Mouse (Mus musculus): Measurements from ENCODE around the gene Dlgap1.

Dlgap1 gene

DNA sequence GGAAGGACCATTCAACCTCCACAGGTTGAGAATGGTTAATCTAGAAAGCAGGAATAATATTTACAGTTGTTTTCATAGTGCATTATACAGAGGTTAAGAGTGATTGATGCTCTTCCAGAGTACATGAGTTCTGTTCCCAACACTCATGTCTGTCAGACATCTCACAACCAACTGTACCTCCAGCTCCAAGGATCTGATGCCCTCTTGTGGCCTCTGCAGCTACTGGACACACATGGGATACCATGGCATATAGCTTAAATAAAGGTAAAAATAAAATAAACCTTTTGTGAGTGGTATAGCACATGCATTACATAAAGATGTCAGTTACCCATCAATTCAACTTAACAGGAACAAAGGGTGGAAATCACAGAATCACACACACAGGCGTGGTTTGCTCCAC, 674.3 kb downstream of the Dlgap1 start:
- DNase-seq = no peak

DNA sequence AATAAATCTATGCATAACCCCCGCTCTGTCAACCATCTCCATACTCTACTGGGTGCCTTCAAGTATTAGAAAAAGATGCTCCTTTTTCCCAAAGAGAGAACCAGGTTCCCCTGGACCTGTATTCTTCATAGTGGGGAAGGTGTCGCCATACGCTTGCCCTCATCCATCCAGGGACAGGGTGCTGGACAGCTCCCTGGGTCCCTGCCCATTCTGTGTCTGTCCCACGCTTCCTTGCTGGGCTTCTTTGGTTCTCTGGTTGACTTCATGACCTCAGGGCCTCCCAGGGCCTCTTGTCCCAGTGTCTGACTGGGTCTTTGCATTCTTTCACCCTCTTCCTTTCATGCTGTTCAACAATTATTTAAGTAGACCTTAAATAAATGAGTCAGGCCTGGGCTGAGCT, 677.8 kb downstream of the Dlgap1 start:
- DNase-seq = no peak

DNA sequence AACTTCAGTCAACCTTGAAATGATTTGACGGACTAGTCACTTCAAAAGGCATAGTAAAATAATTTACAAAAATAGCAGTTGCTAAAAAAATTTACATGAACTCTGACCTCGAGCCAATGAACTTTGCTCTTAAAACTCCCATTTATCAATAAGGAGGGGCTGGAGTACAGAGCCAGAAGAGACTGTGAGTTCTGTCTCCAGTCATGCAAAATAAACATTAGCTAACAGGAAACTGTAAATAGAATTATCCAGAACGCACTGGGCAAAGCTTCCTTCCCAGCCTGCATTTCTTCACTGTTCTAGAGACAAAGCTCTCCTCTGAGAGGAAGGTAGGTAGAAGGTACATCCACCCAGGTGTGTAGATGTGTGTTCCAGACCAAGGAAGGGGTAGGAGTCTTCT, 692.5 kb downstream of the Dlgap1 start:
- DNase-seq = no peak

- DNase-seq = no peak
Measured at GRCm38 (mm10) chr17:70663992-70664391, 695.1 kb downstream of the Dlgap1 start.

DNA sequence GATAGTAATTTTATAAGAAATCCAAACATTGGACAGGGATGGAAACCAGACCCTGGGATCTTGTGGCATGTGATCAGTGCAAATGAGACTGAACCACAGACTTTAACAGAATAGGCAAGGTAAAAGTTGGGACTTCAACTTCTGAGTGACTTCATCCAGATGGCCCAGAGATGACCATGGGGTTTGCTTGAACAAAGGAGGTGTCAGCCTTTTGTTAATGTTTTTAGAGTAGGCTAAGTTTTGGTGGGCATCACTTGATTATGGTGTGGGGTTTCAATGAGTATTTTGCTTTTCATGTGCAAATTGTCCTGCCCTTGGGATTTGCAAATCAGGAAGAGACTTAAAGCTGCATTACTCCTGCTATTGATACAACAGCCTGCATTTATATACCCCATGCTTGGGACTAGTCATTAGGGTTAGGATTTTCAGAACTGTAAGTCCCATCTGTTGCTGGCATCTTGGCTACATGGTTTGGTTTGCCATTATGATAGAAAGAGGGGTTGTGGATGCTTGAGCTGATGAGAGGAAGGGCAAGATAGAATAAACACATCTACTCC, 695.7 kb downstream of the Dlgap1 start:
- no peak for DNase-seq

DNA sequence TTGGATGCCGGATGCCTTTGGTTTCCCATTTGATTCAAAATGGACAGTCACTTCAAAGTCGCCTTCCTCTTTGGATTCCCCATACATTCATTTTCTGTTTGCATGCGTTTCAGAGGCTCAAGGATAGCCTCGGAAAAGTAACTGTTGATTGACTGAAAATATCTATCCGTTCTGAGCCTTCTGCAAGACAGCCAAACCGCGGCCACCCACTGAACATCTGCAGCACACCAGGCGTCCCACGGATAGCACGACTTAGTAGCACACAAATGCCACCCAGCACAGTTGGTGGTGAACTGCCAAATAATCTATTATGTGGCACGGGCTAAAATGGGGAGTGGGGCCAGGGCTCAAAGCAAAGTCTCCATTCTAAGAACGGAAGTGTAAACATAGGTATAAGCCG, 705.1 kb downstream of the Dlgap1 start:
- no peak for DNase-seq

DNA sequence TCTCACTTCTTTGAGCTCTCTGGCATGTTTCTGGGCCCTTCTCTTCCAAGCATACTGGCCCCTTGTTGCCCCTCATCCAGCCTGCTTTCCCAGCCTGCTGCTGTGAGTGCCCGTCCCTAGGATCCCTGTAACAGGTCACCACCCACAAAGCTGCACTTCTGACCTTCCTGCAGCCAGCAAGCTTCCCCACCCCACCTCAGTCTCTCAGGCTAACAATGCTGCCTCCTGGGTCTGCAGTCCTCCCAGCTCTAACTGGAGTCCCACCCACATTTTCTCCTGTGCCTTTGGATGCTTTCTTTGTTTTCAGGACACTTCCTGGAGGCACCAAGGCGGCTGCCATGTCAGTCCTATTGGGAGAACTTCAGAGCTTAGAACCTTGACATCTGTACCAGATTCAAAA, 707.6 kb downstream of the Dlgap1 start:
- DNase-seq = no peak

- DNase-seq = peak; percentile 71
Measured at GRCm38 (mm10) chr17:70683561-70684167, 714.8 kb downstream of the Dlgap1 start.

GRCm38 (mm10) chr17:70690174-70690573, 721.3 kb downstream of the Dlgap1 start:
- DNase-seq = no peak

DNA sequence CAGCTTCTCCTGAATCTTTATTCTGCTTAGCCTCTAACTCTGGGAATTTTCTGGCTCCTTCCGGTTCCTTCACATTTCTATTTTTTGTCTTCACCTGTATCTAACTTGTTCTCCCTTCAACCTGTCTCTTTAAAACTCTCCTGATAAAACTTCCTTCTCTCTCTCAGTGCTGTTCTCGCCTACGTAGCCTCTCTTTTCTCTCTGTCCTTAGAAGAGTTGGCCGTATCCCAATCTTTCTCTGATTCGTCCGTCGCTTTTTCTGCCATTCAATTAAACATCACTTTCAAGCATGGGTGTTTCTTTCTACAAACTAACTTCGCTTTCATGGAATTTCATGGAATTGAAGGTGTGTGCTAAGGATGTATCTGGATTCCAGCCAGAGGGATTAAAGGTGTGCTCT, 721.7 kb downstream of the Dlgap1 start:
- DNase-seq = no peak

DNA sequence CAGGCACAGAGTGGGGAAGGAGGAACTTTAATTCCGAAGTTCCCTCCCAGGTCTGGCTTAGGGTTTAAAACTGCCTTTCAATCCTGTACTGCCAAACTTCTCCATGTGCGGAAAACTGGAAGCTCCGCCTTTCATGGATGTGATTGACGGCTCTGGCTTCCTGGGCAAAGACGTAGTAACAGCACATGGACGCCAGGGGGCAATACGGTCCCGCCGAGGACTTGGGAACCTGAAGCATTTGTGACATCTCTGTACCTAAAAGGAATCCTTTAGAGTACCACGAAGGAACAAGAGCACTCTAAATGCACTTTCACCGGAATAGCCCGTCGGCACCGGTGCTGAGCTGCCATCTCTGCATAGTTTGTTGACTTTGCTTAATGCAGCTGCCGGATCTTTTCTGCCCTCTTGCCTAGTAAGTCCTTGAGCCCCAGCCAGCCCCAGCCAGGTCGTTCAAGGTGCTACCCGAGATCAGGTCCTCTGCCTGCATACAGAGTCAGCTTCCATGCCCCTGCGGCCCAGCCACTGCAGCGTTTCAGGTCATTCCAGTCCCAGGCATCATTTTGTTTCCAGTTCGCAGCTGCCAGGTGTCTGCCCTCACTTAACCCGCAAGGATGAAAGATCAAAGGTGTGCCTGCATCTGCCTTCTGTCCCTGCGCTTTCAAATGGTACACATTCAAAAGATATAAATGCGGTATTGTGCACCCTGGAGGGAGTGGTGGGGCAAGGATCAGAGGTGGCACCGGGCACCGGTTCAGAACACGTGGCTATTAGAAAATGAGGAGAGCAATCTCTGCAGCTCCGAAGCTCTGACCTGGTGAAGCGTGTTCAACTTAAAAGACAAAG, 738.3 kb downstream of the Dlgap1 start:
- peak; percentile 72 for DNase-seq

- DNase-seq = no peak
Measured at GRCm38 (mm10) chr17:70707819-70708140, 738.9 kb downstream of the Dlgap1 start.

DNA sequence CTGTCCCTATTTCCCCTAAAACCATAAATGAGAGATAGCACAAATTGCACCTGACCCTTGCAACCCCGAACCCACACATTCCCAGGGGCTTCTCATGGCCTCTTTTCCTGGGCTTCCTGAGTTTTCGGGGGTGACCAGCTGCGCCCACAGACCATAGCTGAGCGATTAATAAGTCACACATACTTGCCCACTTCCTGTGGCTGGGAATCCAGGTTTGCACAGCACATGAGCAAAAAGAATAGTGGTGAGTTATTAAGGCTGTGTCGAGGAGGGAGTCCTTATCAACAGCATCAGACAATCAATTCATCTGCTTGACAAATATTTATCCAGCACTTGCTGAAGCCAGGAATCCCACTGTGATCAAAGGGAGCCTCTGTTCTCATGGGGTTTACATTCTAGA, 740.7 kb downstream of the Dlgap1 start:
- DNase-seq = no peak

DNA sequence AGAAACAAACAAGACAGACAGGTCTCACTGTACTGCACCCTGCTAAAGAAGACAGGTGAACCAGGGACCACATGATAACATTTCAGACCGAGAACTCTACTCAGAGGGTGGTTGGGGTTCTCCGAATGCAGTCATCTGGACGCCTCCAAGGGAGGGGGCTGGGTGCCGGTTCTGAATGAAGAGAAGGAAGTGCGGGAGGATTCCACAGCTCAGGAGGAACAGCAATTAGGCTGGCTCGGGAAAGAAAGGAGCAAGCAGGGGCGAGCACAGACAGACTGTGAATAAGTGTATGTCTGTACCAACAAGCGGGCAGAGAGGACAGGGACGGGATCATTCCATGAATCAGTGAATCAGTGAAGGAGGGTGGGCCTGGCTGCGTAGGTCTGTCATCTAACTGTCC, 744.6 kb downstream of the Dlgap1 start:
- DNase-seq = no peak

GRCm38 (mm10) chr17:70719684-70720324, 750.9 kb downstream of the Dlgap1 start:
- DNase-seq = no peak

DNA sequence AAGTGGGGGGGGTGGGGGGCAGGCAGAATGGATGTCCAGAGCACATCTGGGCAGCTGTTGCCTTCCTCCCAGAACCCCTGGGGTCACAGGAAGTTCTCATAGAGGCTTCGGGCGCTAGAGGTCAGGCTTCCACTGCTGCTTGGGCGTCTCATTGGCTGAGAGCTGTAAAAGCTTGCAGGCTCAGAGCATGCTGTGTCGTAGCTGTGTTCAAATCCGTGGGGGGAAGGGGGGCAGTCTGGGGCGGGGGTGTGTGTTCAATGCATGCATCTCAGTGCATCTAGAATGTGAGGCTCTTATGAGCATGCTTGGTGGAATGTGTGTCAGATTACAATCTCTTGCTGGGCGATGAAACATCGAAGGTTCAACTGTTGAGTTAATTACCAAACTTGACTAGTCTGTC, 751.9 kb downstream of the Dlgap1 start:
- no peak for DNase-seq

GRCm38 (mm10) chr17:70722146-70722545, 753.3 kb downstream of the Dlgap1 start:
- no peak for DNase-seq

- DNase-seq = no peak
Measured at GRCm38 (mm10) chr17:70728719-70729281, 759.9 kb downstream of the Dlgap1 start.

- DNase-seq = no peak
Measured at GRCm38 (mm10) chr17:70734728-70735127, 765.9 kb downstream of the Dlgap1 start.

- DNase-seq = no peak
Measured at GRCm38 (mm10) chr17:70735396-70735795, 766.5 kb downstream of the Dlgap1 start.

- DNase-seq = peak; percentile 38
Measured at GRCm38 (mm10) chr17:70737424-70737823, 768.6 kb downstream of the Dlgap1 start.

DNA sequence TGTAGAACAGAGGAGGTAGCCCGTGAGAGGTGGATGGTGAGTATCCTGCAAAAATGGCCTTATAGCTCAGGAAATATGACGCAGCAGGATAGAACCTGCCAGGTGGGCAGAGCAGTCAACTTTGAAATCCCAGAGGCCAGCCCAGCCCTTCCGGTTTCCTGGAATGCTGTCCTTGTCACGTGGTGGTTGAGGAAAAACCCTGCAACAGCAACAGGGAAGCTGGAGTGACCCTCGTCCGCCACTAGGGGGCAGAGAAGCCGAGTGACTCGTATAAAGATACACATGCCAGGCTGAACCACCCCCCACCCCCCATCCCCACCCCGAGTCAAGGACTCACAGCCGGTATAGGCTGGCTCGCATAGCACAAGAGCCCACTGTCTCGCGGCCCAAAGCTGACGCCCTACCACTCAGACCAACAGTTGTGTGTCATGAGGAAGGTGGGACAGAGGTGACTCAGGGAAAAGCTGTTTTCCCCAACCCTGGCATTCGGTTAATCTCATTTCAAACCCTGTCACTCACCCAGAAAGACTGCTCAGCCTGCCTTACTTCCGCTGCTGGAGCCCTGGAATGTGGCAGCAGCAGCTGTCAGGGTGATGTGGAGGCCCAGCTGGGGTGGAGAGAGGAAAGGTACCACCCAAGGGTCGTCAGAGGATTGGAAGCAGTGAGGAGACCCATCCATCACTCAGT, 769.4 kb downstream of the Dlgap1 start:
- DNase-seq = peak; percentile 47

DNA sequence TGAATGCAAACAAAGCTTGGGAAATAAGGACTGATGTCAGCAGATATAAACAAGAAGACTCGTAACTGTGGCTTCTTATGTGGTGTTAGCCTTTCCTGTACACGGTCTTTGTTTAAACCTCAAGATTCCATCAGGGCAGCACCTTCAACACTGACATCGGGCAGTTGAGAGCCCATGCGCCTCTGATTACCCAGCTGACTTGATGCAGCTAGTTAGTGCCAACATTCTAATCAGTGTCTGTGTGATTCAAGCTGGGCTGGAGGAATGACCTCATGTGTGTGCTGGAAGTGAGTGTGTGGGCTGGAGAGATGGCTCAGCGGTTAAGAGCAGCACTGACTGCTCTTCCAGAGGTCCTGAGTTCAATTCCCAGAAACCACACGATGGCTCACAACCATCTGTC, 770.5 kb downstream of the Dlgap1 start:
- no peak for DNase-seq
